Mouse (Mus musculus) frontal cortex, adult (tissue): Measurements from ENCODE around the gene Wnt3a.
"Not testable (repeated sequence)": the region's sequence is repeated elsewhere in the genome, so short reads cannot be mapped to it uniquely, and the experiment has no call there.

Experiments
- ATAC-seq: cut with Nextera tagmentation; 2 replicates; pipeline ENCODE4 v1.9.2; 2017; ENCODE audit warnings: mild to moderate bottlenecking, moderate library complexity, mixed read lengths; ENCODE audit not compliant: low TSS enrichment

Wnt3a gene

GRCm38 (mm10) chr11:59307422-59308163 lies 17.0 kb upstream of the Wnt3a start:
- ATAC-seq, result no peak

- no peak for ATAC-seq
These were observed 16.2 kb upstream of the Wnt3a start, which contains the start of gene Wnt9a for GRCm38 (mm10) chr11:59306461-59307421. Gene Wnt9a (plus strand): TSS chr11:59306928.

GRCm38 (mm10) chr11:59305821-59306215 lies 15.3 kb upstream of the Wnt3a start:
- ATAC-seq, result no peak

- peak; percentile 59 for ATAC-seq
These were observed 14.7 kb upstream of the Wnt3a start for GRCm38 (mm10) chr11:59305008-59305820.

- ATAC-seq, result 0 out of 2 replicates have a peak, but pooled peaks have one; percentile 15
These were observed 12.4 kb upstream of the Wnt3a start for GRCm38 (mm10) chr11:59302700-59303569.

- ATAC-seq, result not testable (repeated sequence)
These were observed 10.5 kb upstream of the Wnt3a start for GRCm38 (mm10) chr11:59301053-59301452.

- ATAC-seq, result no peak
These were observed 9.6 kb upstream of the Wnt3a start for GRCm38 (mm10) chr11:59300185-59300584.

GRCm38 (mm10) chr11:59297941-59298340 lies 7.4 kb upstream of the Wnt3a start:
- ATAC-seq, result peak; percentile 85

- peak; percentile 66 for ATAC-seq
These were observed 3.1 kb upstream of the Wnt3a start for GRCm38 (mm10) chr11:59293616-59294015.

GRCm38 (mm10) chr11:59289706-59290105 lies 846 bp downstream of the Wnt3a start:
- no peak for ATAC-seq

- no peak for ATAC-seq
These were observed 6.4 kb downstream of the Wnt3a start for GRCm38 (mm10) chr11:59284146-59284545.

GRCm38 (mm10) chr11:59282933-59283332 lies 7.6 kb downstream of the Wnt3a start:
- no peak for ATAC-seq

GRCm38 (mm10) chr11:59282111-59282510 lies 8.4 kb downstream of the Wnt3a start:
- ATAC-seq, result no peak

GRCm38 (mm10) chr11:59278047-59278446 lies 12.5 kb downstream of the Wnt3a start:
- ATAC-seq, result no peak

- ATAC-seq, result no peak
These were observed 13.7 kb downstream of the Wnt3a start for GRCm38 (mm10) chr11:59276877-59277276.

- ATAC-seq, result no peak
These were observed 16.4 kb downstream of the Wnt3a start for GRCm38 (mm10) chr11:59274184-59274583.

- no peak for ATAC-seq
These were observed 23.8 kb downstream of the Wnt3a start for GRCm38 (mm10) chr11:59266727-59267126.

GRCm38 (mm10) chr11:59265154-59265813 lies 25.3 kb downstream of the Wnt3a start:
- ATAC-seq, result no peak

GRCm38 (mm10) chr11:59264593-59264992 lies 26.0 kb downstream of the Wnt3a start:
- no peak for ATAC-seq
